Mouse (Mus musculus) liver, postnatal 0 days (tissue): ENCODE measurements around the gene Ccdc172.

Experiments
- CTCF ChIP-seq: sonication (generic); IDR thresholded peaks from 2 replicates; pipeline ENCODE4 v1.5.1; 2016; ENCODE audit warnings: antibody characterized with exemption, low read depth
- EP300 ChIP-seq: IDR thresholded peaks from 2 replicates; pipeline ENCODE4 v1.6.1; 2016; ENCODE audit warnings: antibody characterized with exemption, low read depth, mild to moderate bottlenecking

- TF ChIP-seq CTCF (no peak), EP300 (no peak)
Observed at GRCm38 (mm10) chr19:58468331-58468730, 43.5 kb upstream of the Ccdc172 start.
